ENCODE assay signal across 8 mouse cellular contexts in the genomic region with DNA sequence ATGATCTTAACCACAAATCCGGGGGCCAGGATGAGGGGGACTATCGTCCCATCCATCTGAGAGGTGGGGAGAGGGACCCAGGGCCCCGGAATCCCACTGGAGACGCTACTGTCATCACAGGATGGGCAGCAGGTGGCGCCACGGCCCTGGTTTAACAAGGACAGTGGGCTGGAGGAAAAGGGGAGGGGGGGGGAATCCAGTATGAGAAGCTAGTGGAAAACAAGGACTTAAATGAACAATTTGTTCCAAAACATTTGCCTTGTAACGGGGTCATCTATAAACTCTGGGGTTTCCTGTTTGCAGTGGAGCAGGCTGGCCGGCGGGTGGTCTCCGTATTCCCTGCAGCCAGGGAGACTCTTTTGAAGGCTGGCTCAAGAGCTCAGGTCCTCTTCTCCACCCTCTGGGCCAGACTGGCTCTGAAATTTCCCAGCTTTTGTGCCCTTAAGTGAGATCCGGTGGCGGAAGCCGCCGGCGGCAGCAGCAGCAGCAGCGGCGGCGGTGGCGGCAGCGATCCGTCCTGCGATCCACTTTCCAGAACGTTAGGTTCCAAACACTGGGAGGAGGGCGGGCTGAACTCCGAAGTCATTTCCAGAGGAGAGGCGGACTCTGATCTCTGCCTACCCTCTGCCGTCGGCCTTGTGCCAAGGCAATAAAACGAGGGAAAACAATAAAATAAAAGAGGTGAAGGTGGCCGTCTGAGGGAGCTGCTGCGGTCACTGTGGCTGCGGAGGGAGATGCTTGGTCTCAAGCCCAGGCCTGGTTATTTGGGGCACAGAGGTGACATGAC.
A peak's percentile ranks its signal among the peaks of the same experiment; 100 is the strongest.
DNase-seq lines count a peak whose midpoint lies in the region; ATAC-seq and TF ChIP-seq lines count a peak whose summit lies in the region.

No protein-coding gene starts in this region.

- POLR2A ChIA-PET in Patski (lab: Charles Lee), result interaction anchor here (0.6 to 1.2 kb wide), 7 partner anchors 43 to 329 kb away, joined by 3 to 9 read pairs (median 3); partner anchors contain the start of gene Med13l

- CTCF ChIA-PET in Patski (lab: Charles Lee), result interaction anchor here (0.7 to 1.4 kb wide), 15 partner anchors 8 to 422 kb away, joined by 3 to 9 read pairs (median 3); no protein-coding TSS in a partner anchor

- intact Hi-C loops in gastrocnemius, postnatal 14 days (cut with DNase I; ENCODE audit: low total_unique reads), result loop anchor here (5.0 to 10.0 kb wide), 2 partner anchors 223 to 406 kb away; no protein-coding TSS in a partner anchor

- in situ Hi-C loops in Patski (cut with MboI; ENCODE audit: low pct_unique_long_range_greater_than_20kb), result loop anchor here (5.0 to 10.0 kb wide), 3 partner anchors 93 to 236 kb away; no protein-coding TSS in a partner anchor

- TF ChIP-seq CTCF in Patski (IDR thresholded peaks at IDR 0.05), result peak; percentile 89

- peak; percentile 61 for ATAC-seq in Patski
- ATAC-seq in common myeloid progenitor, adult 5-6 weeks (replicated peaks; ENCODE audit: low read depth, poor library complexity, severe bottlenecking), result peak; percentile 59
- peak; percentile 56 for ATAC-seq in inflammation-experienced regulatory T-cells, adult 6 months
- peak; percentile 80 for ATAC-seq in megakaryocyte, adult 5-6 weeks (ENCODE audit: poor library complexity, severe bottlenecking)

- no peaks in the 10 kb centered on the region for H3K27me3 ChIP-seq in Patski

- peak; percentile 57 for DNase-seq in Patski (ENCODE audit: low read depth, low spot score)
- peak; percentile 86 for DNase-seq in gastrocnemius, postnatal 14 days
- peak; percentile 57 to 78 for DNase-seq in left cerebral cortex, adult 8-10 months (ENCODE audit: low spot score in 2 of 2)
- peak; percentile 89 to 92 for DNase-seq in right cerebral cortex, postnatal 10 days (ENCODE audit: low spot score in 2 of 2)
- DNase-seq in urinary bladder, postnatal 4 days (ENCODE audit: low spot score in 2 of 2), result peak; percentile 66 to 87

Comparison
In these comparisons a context has a peak if more than half of its experiments do, and no peak if none do; other contexts are left out.
1. Peak in every context shown above with its lines: DNase-seq and ATAC-seq.